Mouse (Mus musculus) hindbrain, embryonic 15.5 days (tissue): Measurements from ENCODE around the gene Scmh1. TPM values are rescaled to one million over a fixed set of nuclear protein-coding genes. Genes with fewer than 3 reads are reported as not detected.
A peak's percentile ranks its signal among the peaks of the same experiment; 100 is the strongest.

ENCODE experiments used
- ATAC-seq: fragments of 200-750 bp; cut with Nextera tagmentation; 2 replicates; pipeline ENCODE4 v1.8.0; 2017; ENCODE audit warnings: low read depth, moderate number of reproducible peaks, moderate TSS enrichment; ENCODE audit not compliant: low FRiP score
- H3K27ac ChIP-seq: fragments of 300-500 bp; sonication (generic); replicated peaks from 2 replicates; pipeline ENCODE4 v1.5.1; 2015; ENCODE audit warnings: mild to moderate bottlenecking, inconsistent platforms
- H3K27me3 ChIP-seq: fragments of 300-500 bp; sonication (generic); 2 replicates; pipeline ENCODE4 v1.6.1; 2015; ENCODE audit warnings: control low read depth, inconsistent platforms
- H3K36me3 ChIP-seq: fragments of 300-500 bp; sonication (generic); 2 replicates; pipeline ENCODE4 v1.6.1; 2015; ENCODE audit warnings: control low read depth, inconsistent platforms
- H3K4me1 ChIP-seq: fragments of 300-500 bp; sonication (generic); replicated peaks from 2 replicates; pipeline ENCODE4 v1.6.1; 2015; ENCODE audit warnings: control low read depth, inconsistent platforms
- H3K4me2 ChIP-seq: fragments of 300-500 bp; sonication (generic); 2 replicates; pipeline ENCODE4 v1.6.1; 2015; ENCODE audit warnings: moderate library complexity, mild to moderate bottlenecking, inconsistent platforms
- H3K4me3 ChIP-seq: fragments of 300-500 bp; sonication (generic); 2 replicates; pipeline ENCODE4 v1.5.1; 2015; ENCODE audit warnings: mild to moderate bottlenecking, inconsistent platforms
- H3K9ac ChIP-seq: fragments of 300-500 bp; sonication (generic); 2 replicates; pipeline ENCODE4 v1.6.1; 2015; ENCODE audit warnings: inconsistent platforms
- H3K9me3 ChIP-seq: fragments of 300-500 bp; sonication (generic); 2 replicates; pipeline ENCODE4 v1.6.1; 2016; ENCODE audit warnings: control low read depth, inconsistent platforms
- WGBS: fragments of 180-500 bp; shearing (Covaris S2); methylation state at CpG from one replicate; pipeline ENCODE4 v1.1.7; 2015; 5-methylcytosine and 5-hydroxymethylcytosine counted together
- polyA plus RNA-seq: library from polyadenylated mRNA; unstranded; fragments of >200 nt; fragmentation: Nextera tagmentation; extraction: Ambion mirVana; gene quantifications from 2 replicates; pipeline ENCODE4 v1.2.1, GENCODE M21; 2015

Gene Scmh1
- polyA plus RNA-seq, 1 experiment from 2014 or later: 99.9 TPM

DNA sequence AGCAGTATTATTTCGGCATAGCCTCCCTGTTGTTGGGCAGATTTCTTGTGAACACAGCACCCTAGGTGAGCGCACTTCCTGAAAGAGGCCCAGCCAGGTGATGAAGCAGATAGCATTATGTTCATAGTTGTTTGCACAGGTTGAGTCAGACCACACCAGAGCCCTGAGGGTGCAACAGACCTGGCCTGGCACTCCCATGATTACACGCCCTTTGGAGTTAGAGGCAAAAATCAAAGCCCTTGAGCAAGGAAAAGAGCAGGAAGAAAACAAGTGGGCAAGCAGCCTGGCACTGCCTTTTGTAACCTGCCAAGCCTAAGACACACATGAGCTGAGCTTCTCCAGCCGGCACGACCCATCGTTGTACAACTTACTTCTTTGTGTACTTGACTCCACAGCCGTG is 111.4 kb downstream of the Scmh1 start:
- Histone ChIP-seq H3K9ac (no peak overlapping the region), H3K27ac (no peak overlapping the region), H3K9me3 (no peaks in the 10 kb centered on the region), H3K27me3 (no peaks in the 10 kb centered on the region), H3K36me3 (peaks cover 54% of the 10 kb centered on the region), H3K4me2 (no peak overlapping the region), H3K4me1 (no peaks in the 10 kb centered on the region), H3K4me3 (no peak overlapping the region)
- ATAC-seq: no peak
- WGBS: 97% methylated on average over 7 of the region's 7 CpGs

DNA sequence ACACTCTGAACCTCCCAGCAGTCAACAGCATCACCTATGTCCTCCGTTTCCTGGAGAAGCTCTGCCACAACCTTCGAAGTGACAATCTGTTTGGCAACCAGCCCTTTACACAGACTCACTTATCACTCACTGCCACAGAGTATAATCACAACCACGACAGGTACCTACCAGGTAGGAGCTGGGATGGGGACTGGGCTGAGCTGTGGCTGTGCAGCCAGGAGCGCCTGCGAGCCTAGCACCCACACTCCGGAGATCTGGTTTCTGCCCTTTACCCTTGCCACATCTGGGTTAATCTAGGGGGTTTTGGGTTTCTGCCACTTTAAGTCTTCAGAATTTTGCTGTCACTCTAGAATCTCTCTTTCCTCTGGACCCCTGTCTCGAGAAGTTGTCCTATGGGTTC is 111.8 kb downstream of the Scmh1 start:
- ATAC-seq: no peak
- Histone ChIP-seq H3K27me3 (no peaks in the 10 kb centered on the region), H3K4me3 (no peak overlapping the region), H3K4me1 (no peaks in the 10 kb centered on the region), H3K36me3 (peaks cover 58% of the 10 kb centered on the region), H3K4me2 (no peak overlapping the region), H3K9me3 (no peaks in the 10 kb centered on the region), H3K9ac (no peak overlapping the region), H3K27ac (no peak overlapping the region)
- WGBS: 90% methylated on average over 7 of the region's 7 CpGs

DNA sequence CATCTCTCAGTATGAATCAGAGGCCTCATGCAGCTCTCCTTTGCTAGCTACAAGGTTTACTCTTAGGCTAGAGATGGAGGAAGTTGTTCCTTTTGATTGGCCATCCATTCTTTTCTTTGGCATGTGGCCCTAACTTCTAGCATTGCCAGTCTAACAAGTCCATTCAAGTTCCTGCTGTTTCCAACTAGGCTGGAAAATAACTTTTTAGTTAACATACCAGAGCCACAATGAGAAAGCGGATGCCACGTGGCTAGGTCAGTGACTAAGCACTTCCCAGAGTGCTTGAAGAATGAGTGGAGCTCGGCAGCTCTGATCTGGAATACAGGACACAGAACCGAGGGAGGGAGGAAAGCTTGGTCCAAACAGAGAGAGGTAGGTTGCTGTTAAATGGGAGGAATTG is 112.3 kb downstream of the Scmh1 start:
- Histone ChIP-seq H3K9ac (no peak overlapping the region), H3K27me3 (no peaks in the 10 kb centered on the region), H3K36me3 (peaks cover 60% of the 10 kb centered on the region), H3K4me3 (no peak overlapping the region), H3K9me3 (no peaks in the 10 kb centered on the region), H3K4me2 (no peak overlapping the region), H3K4me1 (no peaks in the 10 kb centered on the region), H3K27ac (no peak overlapping the region)
- no peak for ATAC-seq
- WGBS: 86% methylated on average over 4 of the region's 4 CpGs

DNA sequence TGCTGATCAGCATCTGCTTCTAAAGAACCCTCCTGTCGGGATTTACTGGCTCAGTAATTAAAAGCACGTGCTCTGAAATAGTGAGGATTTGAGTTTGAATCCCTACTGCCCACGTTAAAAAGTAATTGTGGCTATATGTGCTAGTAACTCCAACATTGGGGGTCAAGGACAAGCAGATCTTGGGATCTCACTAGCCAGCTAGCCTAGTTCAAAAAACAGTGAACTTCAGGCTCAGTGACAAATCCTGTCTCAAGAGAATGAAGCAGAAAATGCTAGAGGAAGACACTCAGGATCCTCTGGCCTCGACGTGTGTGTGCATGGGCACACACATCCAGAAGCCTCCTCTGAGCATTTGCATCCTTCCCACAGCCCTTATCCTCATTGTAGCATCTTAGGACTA is 116.7 kb downstream of the Scmh1 start:
- Histone ChIP-seq H3K4me3 (no peak overlapping the region), H3K4me1 (no peaks in the 10 kb centered on the region), H3K4me2 (no peak overlapping the region), H3K9ac (no peak overlapping the region), H3K27me3 (no peaks in the 10 kb centered on the region), H3K27ac (no peak overlapping the region), H3K36me3 (peaks cover 85% of the 10 kb centered on the region), H3K9me3 (no peaks in the 10 kb centered on the region)
- 71% methylated on average over 5 of the region's 5 CpGs for WGBS
- ATAC-seq: no peak

DNA sequence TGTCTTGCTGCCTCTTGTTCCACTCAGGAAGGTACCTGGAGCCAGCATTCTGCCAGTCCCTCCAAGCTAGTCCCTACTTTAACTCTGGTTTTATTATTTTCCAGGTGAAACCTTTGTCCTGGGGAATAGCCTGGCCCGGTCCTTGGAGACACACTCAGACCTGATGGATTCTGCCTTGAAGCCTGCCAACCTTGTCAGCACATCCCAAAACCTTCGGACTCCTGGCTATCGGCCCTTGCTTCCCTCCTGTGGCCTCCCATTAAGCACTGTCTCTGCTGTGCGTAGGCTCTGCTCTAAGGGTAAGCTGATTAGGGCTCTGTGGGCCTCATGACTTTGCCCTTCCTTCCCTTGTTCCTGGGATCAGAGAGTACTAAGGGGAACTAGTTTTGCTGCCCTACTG is 117.3 kb downstream of the Scmh1 start:
- no peak overlapping the region for H3K27ac ChIP-seq
- no peaks in the 10 kb centered on the region for H3K9me3 ChIP-seq
- H3K4me3 ChIP-seq: no peak overlapping the region
- no peak overlapping the region for H3K9ac ChIP-seq
- H3K4me1 ChIP-seq: no peaks in the 10 kb centered on the region
- H3K27me3 ChIP-seq: no peaks in the 10 kb centered on the region
- H3K36me3 ChIP-seq: peaks cover 81% of the 10 kb centered on the region
- ATAC-seq: no peak
- 84% methylated on average over 4 of the region's 4 CpGs for WGBS
- no peak overlapping the region for H3K4me2 ChIP-seq

DNA sequence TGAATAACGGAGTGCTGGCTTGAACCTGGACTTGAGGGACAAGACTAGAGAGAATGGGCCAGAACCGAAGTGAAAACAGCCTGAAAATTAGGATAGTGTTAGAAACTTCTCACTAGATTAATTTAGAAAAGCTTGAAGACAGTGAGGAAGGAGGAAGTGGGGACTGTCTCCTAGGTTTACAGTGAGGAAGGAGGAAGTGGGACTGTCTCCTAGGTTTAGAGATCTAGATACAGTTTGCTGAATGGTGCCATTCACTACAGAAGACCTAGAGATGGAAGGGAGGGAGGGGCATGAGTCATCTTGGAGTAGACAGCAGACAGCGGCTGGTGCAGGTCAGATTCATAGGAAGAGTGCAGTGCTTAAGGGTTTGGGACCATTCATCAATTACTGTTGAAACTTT is 118.0 kb downstream of the Scmh1 start:
- Histone ChIP-seq H3K27ac (no peak overlapping the region), H3K9me3 (no peaks in the 10 kb centered on the region), H3K27me3 (no peaks in the 10 kb centered on the region), H3K4me3 (no peak overlapping the region), H3K9ac (no peak overlapping the region), H3K36me3 (peaks cover 80% of the 10 kb centered on the region), H3K4me2 (no peak overlapping the region), H3K4me1 (no peaks in the 10 kb centered on the region)
- ATAC-seq: no peak
- 96% methylated on average over 3 of the region's 3 CpGs for WGBS

DNA sequence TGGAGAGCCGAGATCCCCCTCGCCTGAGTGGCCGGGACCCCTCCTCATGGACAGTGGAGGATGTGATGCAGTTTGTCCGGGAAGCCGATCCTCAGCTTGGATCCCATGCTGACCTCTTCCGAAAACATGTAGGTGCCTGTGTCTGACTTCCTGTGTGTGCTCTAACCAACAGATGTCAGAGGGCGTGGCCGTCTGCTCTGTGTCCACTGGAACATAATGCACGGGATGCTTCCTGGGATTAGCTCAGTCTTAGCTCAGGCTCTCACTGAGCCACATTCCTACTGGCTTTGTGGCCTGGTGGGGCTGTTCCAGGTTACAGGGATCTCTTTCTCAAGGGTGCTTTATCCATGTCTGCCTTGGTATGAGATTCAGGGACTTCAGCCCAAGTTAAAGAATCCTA is 123.1 kb downstream of the Scmh1 start:
- ATAC-seq: no peak
- Histone ChIP-seq H3K9ac (no peak overlapping the region), H3K9me3 (no peaks in the 10 kb centered on the region), H3K4me3 (no peak overlapping the region), H3K4me1 (no peaks in the 10 kb centered on the region), H3K4me2 (no peak overlapping the region), H3K36me3 (peaks cover 71% of the 10 kb centered on the region), H3K27ac (no peak overlapping the region), H3K27me3 (no peaks in the 10 kb centered on the region)
- 93% methylated on average over 9 of the region's 9 CpGs for WGBS

DNA sequence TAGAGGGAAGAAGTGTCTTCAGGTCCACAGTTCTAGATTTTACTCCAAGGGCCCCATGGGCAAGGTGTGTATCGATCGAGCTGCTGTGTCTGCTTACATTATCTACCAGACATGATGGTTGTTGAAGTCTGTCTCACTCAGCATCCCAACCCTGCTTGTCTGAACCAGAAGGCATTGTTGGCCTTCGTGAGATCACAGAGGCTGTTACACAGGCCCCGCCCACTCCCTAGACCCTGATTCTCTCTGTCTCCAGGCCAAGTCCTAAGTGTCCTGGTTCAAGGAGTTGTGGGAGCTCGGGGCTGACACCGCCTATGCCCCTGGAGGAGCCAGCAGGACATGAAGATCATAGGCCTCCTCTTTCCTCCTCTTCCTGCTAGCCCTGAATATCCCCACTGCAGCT is 126.9 kb downstream of the Scmh1 start, which contains the start of gene Slfnl1:
Gene Slfnl1, plus strand, starts transcription at position 246 of the 400 bp plus-strand sequence.
- H3K36me3 ChIP-seq: peaks cover 42% of the 10 kb centered on the region
- H3K27ac ChIP-seq: no peak within 1 kb of the TSS
- no peak within 1 kb of the TSS for H3K9ac ChIP-seq
- no peak for ATAC-seq
- H3K4me1 ChIP-seq: no peaks in the 10 kb centered on the region
- no peaks in the 10 kb centered on the region for H3K9me3 ChIP-seq
- 88% methylated on average over 6 of the region's 6 CpGs for WGBS
- no peak within 1 kb of the TSS for H3K4me2 ChIP-seq
- no peaks in the 10 kb centered on the region for H3K27me3 ChIP-seq
- no peak within 1 kb of the TSS for H3K4me3 ChIP-seq

DNA sequence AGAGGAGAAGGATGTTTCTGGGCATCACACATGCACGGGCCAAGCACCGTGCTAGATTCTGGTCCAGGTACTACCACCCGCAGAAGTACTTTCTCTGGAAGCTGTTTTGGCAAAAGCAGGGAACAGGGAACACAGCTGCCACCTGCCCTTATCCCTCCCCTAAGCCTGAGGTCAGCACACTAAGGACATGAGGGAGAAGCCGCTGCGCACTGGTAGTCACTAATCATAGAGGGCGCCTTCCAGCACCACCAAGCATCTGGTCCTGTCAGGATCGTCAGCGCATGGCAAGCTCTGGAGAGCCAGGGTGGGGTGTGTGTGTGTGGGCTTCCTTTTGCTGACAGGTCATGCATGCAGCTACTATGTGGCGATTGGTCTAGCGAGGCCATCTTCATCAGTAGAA is 133.6 kb downstream of the Scmh1 start:
- Histone ChIP-seq H3K36me3 (peaks cover 54% of the 10 kb centered on the region), H3K27me3 (no peaks in the 10 kb centered on the region), H3K9me3 (no peaks in the 10 kb centered on the region), H3K4me3 (no peak overlapping the region), H3K27ac (no peak overlapping the region), H3K4me1 (no peaks in the 10 kb centered on the region), H3K4me2 (no peak overlapping the region), H3K9ac (no peak overlapping the region)
- WGBS: 90% methylated on average over 10 of the region's 10 CpGs
- ATAC-seq: no peak

DNA sequence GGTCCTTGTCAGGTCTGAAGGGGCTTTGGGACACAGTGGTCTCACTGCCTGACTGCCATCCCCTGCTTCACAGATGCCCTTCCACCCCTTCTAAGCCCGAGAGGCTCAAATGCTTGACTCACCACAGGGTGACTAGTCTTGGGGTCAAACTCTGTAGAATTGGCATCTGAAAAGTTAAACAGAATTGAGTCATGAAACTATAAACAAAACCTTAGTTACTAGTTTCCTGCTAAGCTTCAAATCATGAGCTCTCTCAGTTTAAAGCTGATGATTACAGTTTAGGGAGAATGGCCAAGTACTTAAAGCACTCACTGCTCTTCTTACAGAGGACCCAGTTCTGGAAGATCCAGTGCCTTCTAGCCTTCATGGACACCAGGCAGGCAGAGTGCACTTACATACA is 139.8 kb downstream of the Scmh1 start:
- Histone ChIP-seq H3K9me3 (no peaks in the 10 kb centered on the region), H3K4me3 (no peak overlapping the region), H3K27ac (no peak overlapping the region), H3K36me3 (peaks cover 81% of the 10 kb centered on the region), H3K4me2 (no peak overlapping the region), H3K4me1 (no peaks in the 10 kb centered on the region), H3K27me3 (no peaks in the 10 kb centered on the region), H3K9ac (no peak overlapping the region)
- ATAC-seq: no peak
- 83% methylated on average over 1 of the region's 1 CpGs for WGBS

DNA sequence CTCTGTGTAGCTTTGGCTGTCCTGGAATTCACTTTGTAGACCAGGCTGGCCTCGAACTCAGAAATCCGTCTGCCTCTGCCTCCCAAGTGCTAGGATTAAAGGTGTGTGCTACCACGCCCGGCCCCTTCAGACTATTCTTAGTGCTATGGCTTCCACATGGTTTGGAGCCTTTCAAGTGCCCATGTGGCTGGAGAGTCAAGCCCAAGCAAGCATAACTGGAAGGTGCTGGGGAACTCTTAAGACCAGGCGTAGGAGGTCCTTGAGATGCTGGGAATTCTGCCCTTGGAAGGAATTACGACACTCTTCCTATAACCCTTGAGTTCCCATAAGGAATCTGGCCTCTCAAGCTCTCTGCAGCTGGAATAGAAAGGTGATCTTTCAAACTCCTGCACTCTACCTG is 151.5 kb downstream of the Scmh1 start:
- Histone ChIP-seq H3K4me2 (no peak overlapping the region), H3K27ac (no peak overlapping the region), H3K36me3 (peaks cover 78% of the 10 kb centered on the region), H3K4me3 (no peak overlapping the region), H3K9me3 (no peaks in the 10 kb centered on the region), H3K4me1 (no peaks in the 10 kb centered on the region), H3K9ac (no peak overlapping the region), H3K27me3 (no peaks in the 10 kb centered on the region)
- WGBS: 98% methylated on average over 6 of the region's 6 CpGs
- ATAC-seq: no peak

DNA sequence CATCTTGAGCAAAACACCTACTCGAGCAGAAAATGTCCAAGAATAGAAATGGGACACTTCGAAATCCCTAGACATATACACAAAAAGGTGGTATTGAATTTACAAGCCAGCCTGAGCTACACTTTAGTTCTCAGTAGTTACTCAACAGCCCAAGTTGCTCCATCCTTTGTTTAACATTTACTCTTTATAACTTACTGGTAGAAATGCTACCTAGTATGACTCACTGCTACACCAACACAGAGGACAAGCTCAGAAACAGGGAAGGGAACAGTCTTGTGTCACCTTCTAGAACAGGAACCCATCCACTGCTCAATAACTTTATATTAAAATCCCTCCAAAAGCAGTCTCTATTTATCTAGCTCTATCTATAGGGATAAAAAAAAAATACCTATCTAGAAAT is 160.6 kb downstream of the Scmh1 start:
- no peak overlapping the region for H3K4me3 ChIP-seq
- H3K36me3 ChIP-seq: peaks cover 36% of the 10 kb centered on the region
- H3K27ac ChIP-seq: no peak overlapping the region
- H3K4me1 ChIP-seq: peaks cover 29% of the 10 kb centered on the region
- H3K4me2 ChIP-seq: no peak overlapping the region
- no peaks in the 10 kb centered on the region for H3K9me3 ChIP-seq
- no peak for ATAC-seq
- no peaks in the 10 kb centered on the region for H3K27me3 ChIP-seq
- WGBS: 89% methylated on average over 2 of the region's 2 CpGs
- H3K9ac ChIP-seq: no peak overlapping the region

DNA sequence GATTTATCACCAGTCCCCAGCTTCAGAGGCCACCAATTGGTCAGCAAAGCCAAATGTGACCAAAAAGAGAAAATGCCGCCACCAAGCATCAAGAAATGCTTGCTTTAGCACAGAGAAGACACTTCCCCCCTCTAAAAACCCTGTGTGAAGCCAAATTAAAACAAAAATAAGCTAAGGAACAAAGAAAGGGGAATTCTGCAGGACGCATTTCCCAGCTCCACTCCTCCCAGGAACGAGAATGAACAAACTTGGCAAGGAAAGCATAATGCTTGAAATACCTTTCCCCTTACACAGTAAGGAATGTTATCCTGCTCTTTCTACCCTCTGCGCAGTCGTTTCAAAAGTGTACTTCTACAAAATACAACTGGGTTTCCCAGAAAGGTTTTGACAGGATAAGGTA is 162.9 kb downstream of the Scmh1 start:
- H3K4me2 ChIP-seq: peak overlapping the region; percentile 76
- no peak overlapping the region for H3K9ac ChIP-seq
- H3K27ac ChIP-seq: 0 out of 2 replicates have a peak overlapping the region, but pooled peaks have one; percentile 7
- H3K36me3 ChIP-seq: peaks cover 22% of the 10 kb centered on the region
- H3K4me1 ChIP-seq: peaks cover 37% of the 10 kb centered on the region
- ATAC-seq: no peak
- WGBS: 52% methylated on average over 5 of the region's 5 CpGs
- H3K27me3 ChIP-seq: no peaks in the 10 kb centered on the region
- H3K4me3 ChIP-seq: no peak overlapping the region
- H3K9me3 ChIP-seq: no peaks in the 10 kb centered on the region
